Mouse (Mus musculus) erythroblast, embryonic 14.5 days (primary cell): ENCODE results near the gene Pard3.

Experiments
- GATA1 ChIP-seq: IDR thresholded peaks from 2 replicates; pipeline ENCODE4 v1.6.1; 2012; ENCODE audit warnings: low read length, inconsistent platforms, mixed read lengths
- TAL1 ChIP-seq: IDR thresholded peaks from 3 replicates; pipeline ENCODE4 v1.6.1; 2012; ENCODE audit warnings: low read length, inconsistent platforms, mixed read lengths

DNA sequence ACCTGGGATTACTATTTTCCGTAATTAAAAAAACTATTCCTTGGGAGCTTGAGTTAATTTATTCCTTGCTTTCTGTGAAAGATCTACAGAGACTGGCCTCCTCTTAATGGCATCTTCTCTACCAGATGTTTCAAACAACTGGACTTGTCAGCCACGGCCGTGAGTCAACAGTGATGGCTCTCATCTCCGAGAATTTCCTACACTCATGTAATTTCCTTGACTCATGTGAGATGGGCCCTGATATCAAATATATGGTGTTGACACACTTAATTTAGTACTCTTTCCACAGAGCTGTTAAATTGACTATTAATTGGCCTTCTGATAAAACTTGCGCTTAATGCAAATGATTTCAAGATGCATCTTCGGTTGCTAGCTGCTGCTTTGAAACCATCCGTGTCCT lies 198.3 kb downstream of the Pard3 start:
- no peak for TF ChIP-seq GATA1
- TF ChIP-seq TAL1 = no peak
